Comparison of ENCODE assay signal across 17 mouse cellular contexts in the genomic region with DNA sequence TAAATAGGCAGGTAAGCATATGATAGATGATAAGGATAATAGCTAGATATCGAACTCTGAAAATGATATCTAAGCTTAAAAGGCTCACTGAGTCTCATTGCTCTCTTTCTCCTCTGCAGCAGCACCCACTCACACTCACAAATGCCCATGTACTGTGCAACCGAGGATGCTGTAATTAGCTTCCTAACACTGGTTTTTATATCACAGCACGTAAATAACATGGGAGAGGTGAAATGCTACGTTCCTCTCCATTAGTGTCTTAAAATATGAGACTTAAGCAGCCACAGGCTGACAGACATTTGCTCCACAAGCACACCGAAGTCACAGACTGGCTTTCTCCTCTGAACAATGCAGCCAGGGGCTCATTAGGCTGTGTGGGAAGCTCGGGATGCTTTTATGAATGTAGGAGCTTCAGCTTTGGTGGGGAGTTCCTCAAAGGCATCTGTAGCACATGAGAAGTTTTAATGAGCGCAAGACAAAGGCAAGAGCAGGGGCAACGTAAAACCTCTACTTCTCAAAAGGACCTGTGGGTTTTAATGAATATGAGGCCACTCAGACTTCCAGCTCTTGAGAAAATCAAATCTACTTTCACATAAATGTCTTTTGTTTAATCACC. TPM values are rescaled to one million over a fixed set of nuclear protein-coding genes. Genes with fewer than 3 reads are reported as not detected.
DNase-seq lines count a peak whose midpoint lies in the region; ATAC-seq lines count a peak whose summit lies in the region.
"Had no signal": no experiment of that assay in that cellular context is flagged by ENCODE, and none has a peak within 500 bp of the region (broad histone marks: within the 10 kb centered on the region; RNA-seq: fewer than 3 reads in every experiment).

No protein-coding gene starts in this region.

- whole genome bisulfite sequencing in hindbrain, embryonic 10.5 days = 69% methylated on average over 8 of the region's 8 CpGs
- 42% methylated on average over 8 of the region's 8 CpGs for WGBS in hindbrain, embryonic 14.5 days
- 12% methylated on average over 8 of the region's 8 CpGs for WGBS in forebrain, embryonic 13.5 days
- 36% methylated on average over 8 of the region's 8 CpGs for WGBS in midbrain, embryonic 13.5 days

- peaks cover 8% of the 10 kb centered on the region for H3K4me1 ChIP-seq in hindbrain, embryonic 10.5 days (replicated peaks)
- H3K4me1 ChIP-seq in hindbrain, embryonic 14.5 days (replicated peaks; ENCODE audit: control insufficient read depth, insufficient read depth, low read length) = peaks cover 7% of the 10 kb centered on the region; the same call in 1 of the 2 replicates
- peaks cover 39% of the 10 kb centered on the region for H3K4me1 ChIP-seq in forebrain, embryonic 13.5 days
- peaks cover 12% of the 10 kb centered on the region for H3K4me1 ChIP-seq in midbrain, embryonic 13.5 days (replicated peaks)
- H3K4me1 ChIP-seq: megakaryocyte, embryonic 14.5 days had no signal

- no peak overlapping the region for H3K4me2 ChIP-seq in hindbrain, embryonic 14.5 days (replicated peaks)
- peak overlapping the region; percentile 30; the same call in 1 of the 2 replicates for H3K4me2 ChIP-seq in forebrain, embryonic 13.5 days
- H3K4me2 ChIP-seq in midbrain, embryonic 13.5 days (replicated peaks) = no peak overlapping the region
- H3K4me2 ChIP-seq: lung, embryonic 14.5 days had no signal

- ATAC-seq in hindbrain, embryonic 14.5 days (ENCODE audit: low FRiP score) = no peak
- peak; percentile 85 for ATAC-seq in forebrain, embryonic 13.5 days
- ATAC-seq in midbrain, embryonic 13.5 days = peak; percentile 80

- no peaks in the 10 kb centered on the region for H3K9me3 ChIP-seq in hindbrain, embryonic 10.5 days
- no peaks in the 10 kb centered on the region for H3K9me3 ChIP-seq in hindbrain, embryonic 14.5 days (ENCODE audit: control insufficient read depth, low read length)
- H3K9me3 ChIP-seq in forebrain, embryonic 13.5 days (replicated peaks) = no peaks in the 10 kb centered on the region
- H3K9me3 ChIP-seq in midbrain, embryonic 13.5 days = no peaks in the 10 kb centered on the region
- H3K9me3 ChIP-seq: heart, embryonic 10.5 days; megakaryocyte, embryonic 14.5 days had no signal

- no peaks in the 10 kb centered on the region for H3K36me3 ChIP-seq in hindbrain, embryonic 10.5 days
- no peaks in the 10 kb centered on the region for H3K36me3 ChIP-seq in hindbrain, embryonic 14.5 days (replicated peaks; ENCODE audit: control insufficient read depth, insufficient read depth)
- H3K36me3 ChIP-seq in forebrain, embryonic 13.5 days (ENCODE audit: poor library complexity, severe bottlenecking) = no peaks in the 10 kb centered on the region
- no peaks in the 10 kb centered on the region for H3K36me3 ChIP-seq in midbrain, embryonic 13.5 days
- H3K36me3 ChIP-seq: heart, embryonic 10.5 days had no signal

- H3K27ac ChIP-seq in hindbrain, embryonic 10.5 days = peak overlapping the region; percentile 59
- no peak overlapping the region for H3K27ac ChIP-seq in hindbrain, embryonic 14.5 days
- peak overlapping the region; percentile 77 for H3K27ac ChIP-seq in forebrain, embryonic 13.5 days
- 0 out of 2 replicates have a peak overlapping the region, but pooled peaks have one; percentile 12 for H3K27ac ChIP-seq in midbrain, embryonic 13.5 days
- H3K27ac ChIP-seq: heart, embryonic 10.5 days; layer of hippocampus, adult 2 months had no signal

- H3K4me3 ChIP-seq in hindbrain, embryonic 10.5 days = no peak overlapping the region
- no peak overlapping the region for H3K4me3 ChIP-seq in hindbrain, embryonic 14.5 days (replicated peaks; ENCODE audit: low read length)
- H3K4me3 ChIP-seq in forebrain, embryonic 13.5 days = no peak overlapping the region
- H3K4me3 ChIP-seq in midbrain, embryonic 13.5 days (replicated peaks) = no peak overlapping the region
- H3K4me3 ChIP-seq: heart, embryonic 10.5 days; layer of hippocampus, adult 2 months; megakaryocyte, embryonic 14.5 days had no signal

- no peaks in the 10 kb centered on the region for H3K27me3 ChIP-seq in hindbrain, embryonic 10.5 days (ENCODE audit: insufficient read depth, poor library complexity, severe bottlenecking)
- H3K27me3 ChIP-seq in hindbrain, embryonic 14.5 days (ENCODE audit: control insufficient read depth, insufficient read depth, low read length) = no peaks in the 10 kb centered on the region
- H3K27me3 ChIP-seq in forebrain, embryonic 13.5 days = no peaks in the 10 kb centered on the region
- no peaks in the 10 kb centered on the region for H3K27me3 ChIP-seq in midbrain, embryonic 13.5 days

- DNase-seq in hindbrain, embryonic 10.5 days (ENCODE audit: low spot score) = no peak
- DNase-seq in hindbrain, embryonic 14.5 days (ENCODE audit: low spot score) = no peak
- DNase-seq in brain, adult 2 months (ENCODE audit: low read depth, low spot score) = peak; percentile 43
- no peak for DNase-seq in urinary bladder, postnatal 14 days (ENCODE audit: low spot score)
- no peak for DNase-seq in cerebellum, adult 9-11 months
- DNase-seq in adrenal gland, postnatal 10 days = no peak
- DNase-seq: adrenal gland, adult 8-10 months; gastrocnemius, postnatal 14 days; heart, postnatal 36 days; kidney, adult 8-10 months; liver; lung, embryonic 14.5 days had no signal

- no peak overlapping the region for H3K9ac ChIP-seq in hindbrain, embryonic 14.5 days
- peak overlapping the region; percentile 31; the same call in 1 of the 2 replicates for H3K9ac ChIP-seq in forebrain, embryonic 13.5 days
- no peak overlapping the region for H3K9ac ChIP-seq in midbrain, embryonic 13.5 days (replicated peaks)
- H3K9ac ChIP-seq: lung, embryonic 14.5 days had no signal

RNA-seq across cellular contexts. Expression of a gene that starts 58.6 kb away (rescaled TPM):
- polyA plus RNA-seq in hindbrain, embryonic 10.5 days (2016; fragmentation: Nextera tagmentation; extraction: Ambion mirVana) = 10.7 and 11.0 TPM in 2 replicates
- polyA plus RNA-seq in hindbrain, embryonic 14.5 days (2014; fragmentation: Nextera tagmentation; extraction: Ambion mirVana) = 9.0 and 9.7 TPM in 2 replicates
- 8.5 and 8.6 TPM in 2 replicates for polyA plus RNA-seq in forebrain, embryonic 13.5 days (2015; fragmentation: Nextera tagmentation; extraction: Ambion mirVana)
- 5.1 and 6.4 TPM in 2 replicates for polyA plus RNA-seq in midbrain, embryonic 13.5 days (2015; fragmentation: Nextera tagmentation; extraction: Ambion mirVana)
- total RNA-seq in adrenal gland, postnatal 10 days (2021) = 10 to 100 TPM; 32.1 to 39.0 TPM
